Mouse (Mus musculus) thymus, postnatal 36 days (tissue): ENCODE measurements around the gene Phykpl.

Experiments used
- DNase-seq, 2 experiments: peaks; one replicate each; pipeline ENCODE4 v3.0.0; 2022; ENCODE audit warnings: mixed read lengths in 2 of 2

Gene Phykpl

DNA sequence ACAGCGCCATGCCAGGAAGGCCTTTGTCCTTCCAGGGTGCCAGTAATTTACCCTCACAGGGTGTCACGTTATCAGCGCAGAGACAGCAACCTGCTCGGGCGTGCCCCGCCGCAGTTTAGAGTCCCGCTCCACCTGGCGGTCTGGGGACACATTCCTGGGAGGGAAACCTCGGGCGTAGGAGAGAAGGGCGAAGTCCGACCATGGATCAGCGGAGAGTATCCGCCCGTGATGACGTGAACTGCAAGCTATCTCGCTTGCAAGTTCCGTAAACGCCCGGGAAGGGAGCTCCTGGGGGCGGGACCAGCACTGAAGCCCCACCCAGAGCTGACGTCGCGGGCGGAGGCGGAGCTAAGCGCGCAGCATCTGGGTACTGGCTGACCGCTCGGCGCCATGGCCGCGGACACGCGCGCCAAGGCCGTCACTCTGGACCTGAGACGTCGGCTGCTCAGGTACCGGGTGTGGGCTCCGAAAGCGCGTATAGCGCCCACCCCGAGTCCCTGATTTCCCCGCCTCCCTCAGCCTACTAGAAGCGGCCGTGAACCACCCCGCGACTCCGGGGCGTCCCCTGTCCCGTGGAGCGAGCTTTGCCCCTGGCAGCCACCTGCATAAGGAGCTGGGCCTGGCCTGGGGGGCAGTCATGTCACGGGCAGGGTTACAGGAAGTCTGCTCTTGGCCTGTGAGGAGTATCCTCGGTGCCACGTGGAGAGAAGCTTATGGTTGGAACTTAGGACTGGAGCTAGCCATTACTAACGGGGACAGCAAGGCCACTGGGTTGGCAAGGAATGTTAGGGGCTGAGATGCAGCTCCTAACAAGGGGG, at the start of gene Phykpl:
Phykpl (plus strand) TSS at position 327 of the 818 bp plus-strand sequence.
- peak; percentile 95 to 96 for DNase-seq

DNA sequence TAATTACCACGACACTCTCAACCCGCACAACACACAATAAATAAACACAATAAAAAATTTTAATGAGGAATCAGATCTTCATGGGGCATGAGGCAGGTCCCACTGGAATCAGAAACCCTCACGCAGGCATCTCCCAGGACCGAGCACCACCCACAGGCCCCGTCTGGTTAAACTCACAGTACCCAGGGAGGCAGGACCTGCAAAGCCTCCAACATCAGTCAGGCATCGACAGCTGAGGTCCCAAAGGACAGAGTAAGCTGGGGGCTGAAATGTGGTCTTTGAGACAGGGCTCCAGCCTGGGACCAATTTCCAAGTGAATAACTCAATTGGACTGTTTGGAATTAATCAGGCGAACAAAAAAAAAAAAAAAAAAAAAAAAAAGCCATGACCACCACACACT, 46.2 kb upstream of the Phykpl start:
- no peak for DNase-seq

DNA sequence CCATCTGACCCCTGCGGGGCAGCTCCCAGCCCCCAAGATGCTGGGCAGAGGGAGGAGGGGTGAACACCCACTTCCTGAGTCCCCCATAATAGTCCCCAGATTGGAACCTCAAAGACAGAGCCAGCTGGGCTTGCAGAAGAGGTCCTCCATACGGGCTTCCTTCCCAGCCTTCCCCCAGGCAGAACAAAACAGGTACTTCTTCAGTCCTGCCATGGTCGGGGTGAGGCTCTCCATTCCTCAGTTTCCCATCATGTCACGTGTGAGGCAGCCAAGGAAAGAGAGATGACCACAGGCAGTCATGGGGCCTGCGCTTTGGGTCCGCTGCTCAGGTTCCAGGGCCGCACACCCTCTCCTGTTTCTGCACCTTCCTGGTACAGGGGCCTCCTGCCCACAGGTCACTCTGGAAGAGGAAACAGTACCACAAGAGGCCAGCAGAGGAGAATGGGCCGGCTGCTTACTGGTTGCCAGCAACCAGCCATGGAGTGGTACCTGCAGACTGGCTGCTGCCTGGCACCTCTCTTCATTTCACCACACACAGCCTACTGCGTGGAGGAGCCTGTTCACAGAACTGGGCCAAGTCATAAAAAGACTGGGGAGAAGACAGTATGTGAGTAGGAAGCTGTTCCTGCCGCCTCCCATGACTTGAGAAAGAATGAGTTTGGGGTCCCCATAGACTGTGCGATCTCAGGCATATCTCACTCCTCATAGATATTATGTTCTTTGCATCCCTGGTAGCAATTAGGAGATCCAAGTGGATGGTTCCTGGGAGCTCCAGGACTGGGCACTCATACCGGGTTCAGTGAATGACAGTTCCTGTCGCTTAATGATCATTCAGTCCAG, 45.4 kb upstream of the Phykpl start:
- peak in 1 of 2 experiments; percentile 18 for DNase-seq

DNA sequence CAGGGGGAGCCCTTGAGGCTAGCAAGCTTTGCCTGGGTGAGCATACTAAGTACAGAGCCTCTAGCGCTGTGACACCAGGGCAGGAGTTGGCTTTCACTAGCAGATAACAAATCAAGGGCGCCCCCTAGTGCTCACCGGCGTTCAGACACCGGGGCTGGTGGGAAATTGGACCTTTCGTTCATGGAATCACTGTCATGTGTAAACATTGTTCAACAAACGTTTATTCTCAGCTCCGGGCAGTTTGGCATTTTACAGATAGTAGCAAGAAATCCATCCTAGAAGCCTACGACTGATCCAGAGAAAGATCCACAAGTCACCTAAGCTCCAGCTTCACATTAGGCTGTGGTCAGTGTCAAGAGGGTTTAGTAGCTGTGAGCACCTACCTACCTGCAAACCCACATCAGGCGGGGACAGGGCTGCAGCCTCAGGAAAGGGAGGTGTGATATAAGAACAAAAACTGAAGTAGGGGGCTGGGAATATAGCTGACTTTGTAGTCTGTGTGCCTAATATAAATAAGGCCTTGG, 44.7 kb upstream of the Phykpl start:
- DNase-seq: peak; percentile 91 to 93

DNA sequence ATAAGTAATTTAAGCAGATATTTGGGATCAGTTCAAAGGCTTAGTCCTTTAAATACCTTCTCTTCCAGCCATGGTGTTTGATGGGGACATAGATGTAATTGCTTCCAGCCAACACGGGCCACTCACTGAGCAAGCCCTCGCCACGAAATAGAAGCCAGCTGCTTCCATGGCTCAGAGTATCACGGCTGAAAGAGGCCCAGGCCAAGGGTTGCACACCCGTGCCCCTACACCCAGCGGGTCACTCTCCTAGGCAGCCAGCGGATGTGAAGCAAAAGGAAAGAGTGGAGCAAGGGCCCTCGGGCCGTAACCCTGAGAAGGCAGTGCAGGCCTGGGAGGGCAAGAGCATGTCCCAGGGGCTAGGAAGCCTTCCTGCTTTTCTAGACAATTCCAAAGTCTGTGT, 42.1 kb upstream of the Phykpl start:
- DNase-seq: no peak

DNA sequence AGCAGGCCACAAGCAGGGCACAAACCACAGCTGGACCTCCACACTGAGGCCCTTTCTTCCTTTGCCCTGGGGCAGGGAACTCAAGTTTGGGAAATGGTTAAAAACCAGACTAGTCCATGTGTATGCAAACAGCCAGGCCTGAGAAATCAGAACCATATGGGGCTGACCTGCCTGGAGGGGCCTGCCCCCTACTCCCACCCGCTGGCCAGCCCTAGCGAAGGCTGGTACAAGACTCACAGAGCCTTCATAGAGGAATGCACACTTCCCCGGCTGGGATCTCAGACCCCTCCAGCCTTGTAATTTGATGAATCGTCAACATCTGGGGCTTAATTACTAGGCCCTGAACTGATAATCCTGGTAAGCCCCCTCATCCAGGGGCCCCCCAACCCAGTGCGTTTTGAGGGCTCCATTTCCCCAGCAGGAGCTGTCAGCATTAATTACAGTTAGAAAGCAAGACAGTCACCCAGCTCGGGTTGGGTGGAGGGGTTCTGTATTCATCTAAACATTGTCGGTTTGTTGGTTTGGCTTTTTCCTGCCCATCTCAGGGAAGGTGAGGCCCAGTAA, 41.0 kb upstream of the Phykpl start:
- DNase-seq: no peak

DNA sequence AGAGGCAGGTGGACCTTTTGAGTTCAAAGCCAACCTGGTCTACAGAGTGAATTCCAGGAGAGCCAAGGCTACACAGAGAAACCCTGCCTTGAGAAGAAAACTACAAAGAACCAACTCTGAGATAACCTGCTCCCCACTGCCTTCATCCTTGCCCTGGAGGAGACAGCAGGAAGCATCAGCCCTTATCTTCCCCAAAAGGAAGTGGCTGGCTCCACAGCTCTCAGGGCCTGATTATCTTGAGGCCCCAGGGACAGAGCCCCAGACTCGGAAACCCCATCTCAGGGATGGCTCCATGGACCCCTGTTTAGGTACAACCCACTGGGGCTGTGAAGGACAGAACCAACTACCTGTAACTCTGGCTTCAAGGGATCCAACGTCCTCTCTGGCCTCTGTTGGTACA, 40.1 kb upstream of the Phykpl start:
- no peak for DNase-seq

DNA sequence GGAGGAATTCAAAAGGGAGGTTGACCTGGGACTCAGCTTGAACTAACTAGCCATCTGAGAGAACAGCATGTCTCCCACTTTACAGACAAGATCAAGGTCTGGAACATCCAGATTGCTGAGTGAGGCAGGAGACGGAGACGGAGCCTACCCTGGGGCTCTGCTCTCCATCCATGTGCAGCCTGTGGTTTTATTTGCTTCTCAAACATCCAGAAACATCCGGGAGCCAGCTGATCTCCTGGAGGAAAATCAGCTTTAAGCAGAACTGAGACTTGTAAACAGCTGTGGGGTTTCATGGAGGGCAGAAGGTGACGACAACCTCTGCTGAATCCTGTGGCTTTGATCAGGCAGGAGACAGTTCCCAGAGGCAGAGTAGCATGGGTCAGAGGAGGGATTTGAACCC, 38.7 kb upstream of the Phykpl start:
- no peak for DNase-seq

DNA sequence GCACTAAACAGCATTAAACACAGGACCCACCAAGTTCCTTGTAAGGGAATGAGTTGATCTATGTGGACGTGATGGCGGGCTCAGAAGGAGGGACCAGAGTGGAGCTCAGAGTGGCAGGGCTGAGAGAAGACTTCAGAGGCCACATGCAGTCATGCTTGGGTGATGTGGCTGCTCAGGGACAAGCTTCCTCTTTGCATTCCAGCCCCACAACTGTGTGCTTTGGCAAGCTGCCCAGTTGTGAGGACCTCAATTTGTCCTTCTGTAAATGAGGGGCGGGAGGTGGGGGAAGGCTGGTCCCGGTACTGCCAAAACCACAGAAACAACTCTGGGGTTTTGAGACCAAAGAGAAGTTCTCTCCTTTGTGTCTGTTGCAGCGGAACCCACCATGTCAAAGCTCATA, 33.3 kb upstream of the Phykpl start:
- no peak for DNase-seq

DNA sequence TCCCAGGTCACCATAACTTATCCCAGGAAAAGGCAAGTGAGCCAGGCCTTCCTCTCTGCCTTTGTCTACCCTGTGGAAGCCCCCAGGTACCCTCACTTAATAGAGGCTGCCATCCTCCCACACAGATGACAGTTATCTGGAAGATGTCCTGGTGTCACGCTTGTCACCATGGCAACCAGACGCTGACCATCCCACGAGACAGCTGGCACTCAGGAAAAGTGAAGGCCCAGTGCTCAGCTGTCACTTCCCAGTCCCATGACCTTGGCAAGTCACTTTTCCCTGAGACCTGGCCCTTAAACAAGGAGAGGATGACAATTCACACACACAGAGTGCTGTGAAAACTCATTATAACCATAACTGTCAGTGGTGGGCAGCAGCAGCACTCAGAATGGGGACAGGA, 32.5 kb upstream of the Phykpl start:
- no peak for DNase-seq

DNA sequence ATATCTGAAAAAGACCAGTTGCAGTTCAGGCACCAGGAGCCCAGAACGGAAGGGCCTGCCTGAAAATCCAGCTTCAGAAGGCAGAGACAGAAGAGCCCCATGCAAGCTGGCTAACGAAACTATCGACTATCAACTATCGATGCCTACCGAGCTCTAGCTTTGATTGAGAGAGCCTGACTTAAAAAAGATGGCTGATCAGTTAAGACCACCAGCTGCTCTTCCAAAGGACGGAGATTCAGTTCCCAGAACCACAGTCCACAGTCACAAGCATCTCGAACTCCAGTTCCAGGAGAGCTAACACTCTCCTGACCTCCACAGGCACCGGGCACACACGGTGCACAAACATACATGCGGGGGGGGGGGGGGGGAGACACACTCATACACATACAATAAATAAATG, 30.0 kb upstream of the Phykpl start:
- DNase-seq: no peak

DNA sequence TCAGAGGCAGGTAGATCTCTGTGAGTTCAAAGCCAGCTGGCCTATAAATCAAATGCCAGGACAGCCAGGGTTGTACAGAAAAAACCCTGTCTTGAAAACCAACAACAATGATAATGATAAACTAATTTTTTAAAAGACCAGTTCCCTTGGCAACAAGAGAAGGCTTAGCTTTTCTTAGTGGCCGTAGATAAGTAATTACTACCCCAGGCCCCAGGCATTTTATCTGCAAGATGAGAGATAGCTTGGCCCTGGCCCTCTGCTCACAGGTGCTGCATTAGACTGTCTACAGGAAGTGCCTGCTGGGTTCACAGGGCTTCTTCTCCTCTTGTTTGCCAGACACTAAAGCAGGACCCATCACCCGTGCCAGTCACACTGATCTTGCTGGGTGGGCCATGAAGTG, 29.5 kb upstream of the Phykpl start:
- DNase-seq: no peak

DNA sequence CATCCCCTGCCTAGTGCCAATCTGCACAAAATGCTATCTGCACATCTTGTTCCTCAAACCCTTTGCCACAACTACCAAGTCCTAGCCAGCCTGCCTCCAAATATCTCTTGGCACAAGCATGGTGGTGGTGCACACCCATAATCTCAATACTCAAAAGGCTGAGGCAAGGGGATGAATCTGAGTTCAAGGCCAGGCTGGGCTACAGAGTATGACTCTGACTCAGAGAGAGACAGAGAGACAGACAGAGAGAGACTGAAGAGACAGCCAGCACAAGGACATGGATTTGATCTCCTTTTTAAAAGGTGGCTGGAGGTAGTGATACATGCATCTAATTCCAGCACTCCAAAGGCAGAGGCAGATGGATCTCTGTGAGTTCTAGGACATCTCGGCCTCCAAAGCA, 21.3 kb upstream of the Phykpl start:
- no peak for DNase-seq

DNA sequence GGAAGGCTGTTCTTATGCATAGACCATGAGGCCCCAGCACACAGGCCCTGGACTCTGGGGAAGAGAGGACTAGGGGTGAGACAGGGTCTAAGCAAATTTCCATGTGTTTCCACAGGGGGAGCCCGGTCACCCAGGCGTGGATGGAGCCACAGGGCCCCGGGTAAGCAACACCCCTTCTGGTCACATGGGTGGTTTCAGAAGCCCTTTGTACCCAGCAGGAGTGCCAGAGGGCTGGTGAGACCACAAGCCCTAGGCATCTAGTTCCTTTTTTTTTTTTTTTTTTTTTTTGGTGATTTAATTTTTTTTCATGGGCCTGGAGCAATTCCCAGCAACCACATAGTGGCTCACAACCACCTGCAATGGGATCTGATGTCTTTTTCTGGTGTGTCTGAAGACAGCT, 19.5 kb upstream of the Phykpl start:
- DNase-seq: no peak

DNA sequence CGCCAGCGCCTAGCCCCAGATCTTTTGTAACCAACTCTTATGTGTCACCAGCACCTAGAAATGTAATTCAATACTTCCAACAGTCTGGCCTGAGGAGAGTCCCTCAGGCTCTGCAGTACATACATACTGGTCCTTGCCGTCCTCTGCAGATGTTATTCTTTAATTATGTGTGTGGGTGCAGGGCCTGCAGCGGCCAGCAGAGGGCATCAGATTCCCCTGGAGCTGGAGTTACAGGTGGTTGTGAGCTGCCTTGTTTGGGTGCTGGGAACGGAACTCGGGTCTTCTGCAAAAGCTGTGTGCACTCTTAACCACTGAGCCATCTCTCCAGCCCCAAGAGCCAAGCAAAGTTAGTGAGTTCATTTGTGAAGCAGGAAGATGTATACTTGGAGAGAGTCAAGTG, 18.6 kb upstream of the Phykpl start:
- no peak for DNase-seq

DNA sequence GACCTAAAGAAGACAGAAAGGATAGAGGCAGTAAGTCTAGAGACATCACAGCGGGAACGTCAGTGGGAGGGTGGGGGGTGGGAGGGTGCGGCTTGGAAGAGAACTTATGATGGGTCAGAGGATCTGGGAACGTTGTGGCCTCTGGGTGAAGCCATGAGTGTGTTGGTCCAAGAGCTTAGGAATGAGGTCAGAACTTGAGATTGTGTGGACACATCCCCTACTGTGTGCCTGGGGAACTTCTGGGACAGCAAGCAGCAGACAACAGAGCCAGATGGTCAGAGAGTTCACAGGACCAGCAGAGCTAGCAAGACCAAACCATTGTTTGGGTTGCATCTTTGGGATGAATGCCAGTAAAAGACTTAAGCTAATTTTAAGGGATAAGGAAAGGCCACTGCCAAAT, 15.8 kb upstream of the Phykpl start:
- DNase-seq: no peak

DNA sequence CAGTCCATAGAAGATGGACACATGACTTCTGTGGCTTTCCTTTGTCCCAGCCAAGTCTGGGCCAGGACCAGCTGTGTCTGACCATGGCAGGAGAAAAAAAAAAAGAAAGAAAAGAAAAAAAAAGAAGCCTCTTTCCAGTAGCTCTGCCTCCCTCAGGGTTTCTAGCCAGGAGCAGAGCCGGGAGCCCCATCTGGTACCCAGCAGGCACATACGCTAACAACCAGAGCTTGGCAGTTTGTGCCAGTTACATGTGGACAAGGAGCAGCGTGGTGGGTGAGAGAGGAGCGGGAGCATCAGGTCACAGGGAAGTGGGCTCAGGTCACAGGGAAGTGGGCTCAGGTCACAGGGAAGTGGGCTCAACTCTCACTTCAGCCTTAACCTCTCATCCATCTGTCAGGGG, 8.1 kb upstream of the Phykpl start:
- no peak for DNase-seq

DNA sequence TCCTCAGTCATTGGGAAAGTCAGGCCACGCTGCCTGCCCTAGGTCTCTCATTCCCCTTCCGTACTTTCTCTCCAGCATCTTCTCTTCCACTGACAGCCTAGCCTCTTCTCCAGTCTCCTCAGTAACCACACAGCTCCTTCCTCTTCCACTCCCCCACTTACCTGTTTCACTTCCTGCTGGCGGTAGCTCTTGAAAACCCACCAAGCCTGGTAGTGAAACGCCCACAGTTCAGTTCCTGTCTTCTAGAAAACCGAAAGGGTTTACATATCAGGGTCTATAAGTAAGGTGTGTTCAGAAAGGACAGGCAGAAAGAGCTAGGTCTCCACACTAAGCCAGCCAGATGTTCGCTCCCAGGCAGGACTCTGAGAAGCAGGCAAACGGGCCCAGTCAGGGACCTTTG, 7.0 kb upstream of the Phykpl start:
- DNase-seq: peak; percentile 35 to 56

DNA sequence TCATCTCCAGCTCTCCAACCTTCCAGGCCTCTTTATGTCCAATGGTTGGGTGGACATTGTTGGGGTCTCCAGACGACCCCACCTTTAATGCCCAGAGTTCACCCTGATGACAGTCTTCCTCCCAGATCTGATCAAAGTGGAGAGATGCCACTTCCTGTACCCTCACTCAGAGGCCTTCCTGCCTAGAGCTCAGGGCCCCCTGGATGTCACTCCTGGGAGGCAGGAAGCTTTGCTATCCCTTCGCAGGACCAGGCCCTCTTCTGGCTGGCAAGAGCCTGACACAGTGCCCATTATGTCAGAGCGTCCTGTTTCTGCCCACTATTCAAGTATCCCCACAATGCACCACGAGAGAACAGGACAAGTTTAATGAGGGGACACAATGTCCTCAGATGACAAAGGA, 5.5 kb upstream of the Phykpl start:
- DNase-seq: peak; percentile 28 to 52

DNA sequence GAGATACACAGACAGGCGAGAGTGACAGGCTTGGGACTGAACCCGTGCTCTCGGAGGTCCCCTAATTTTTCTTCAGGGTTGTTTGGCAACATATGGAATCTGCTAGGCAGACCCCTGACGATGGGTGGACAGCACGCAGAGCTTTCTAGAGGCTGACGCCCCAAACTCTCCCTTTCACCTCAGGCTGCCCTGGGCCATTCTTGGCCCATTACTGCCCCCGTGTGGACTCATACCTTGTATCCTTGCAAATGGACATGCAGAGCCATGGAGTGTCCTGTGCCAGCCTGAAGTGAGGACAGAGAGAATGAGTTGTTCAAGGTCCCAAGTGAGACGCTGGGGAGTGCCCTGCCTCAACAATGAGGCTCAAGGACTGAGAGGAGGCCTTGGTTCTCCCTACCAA, 1.8 kb upstream of the Phykpl start:
- DNase-seq: peak; percentile 65 to 67

DNA sequence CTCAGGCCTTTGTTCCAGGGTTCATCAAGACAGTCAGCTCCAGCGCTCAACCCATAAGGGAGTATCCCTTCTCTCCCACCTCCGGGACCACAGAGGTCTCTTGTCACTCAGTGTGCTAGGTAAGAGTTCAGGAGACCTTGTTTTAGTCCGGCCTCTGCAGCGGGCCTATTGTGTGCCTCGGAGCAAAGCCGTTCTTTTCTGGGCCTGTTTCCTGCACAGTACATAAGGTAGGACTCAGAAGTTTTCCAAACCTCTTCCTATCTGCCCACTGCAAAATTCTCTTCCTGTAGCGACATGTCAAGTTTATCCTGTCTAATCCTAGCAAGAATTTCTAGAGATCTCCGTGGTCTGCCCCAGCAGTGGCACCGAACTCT, 513 bp upstream of the Phykpl start:
- peak in 1 of 2 experiments; percentile 44 for DNase-seq

DNA sequence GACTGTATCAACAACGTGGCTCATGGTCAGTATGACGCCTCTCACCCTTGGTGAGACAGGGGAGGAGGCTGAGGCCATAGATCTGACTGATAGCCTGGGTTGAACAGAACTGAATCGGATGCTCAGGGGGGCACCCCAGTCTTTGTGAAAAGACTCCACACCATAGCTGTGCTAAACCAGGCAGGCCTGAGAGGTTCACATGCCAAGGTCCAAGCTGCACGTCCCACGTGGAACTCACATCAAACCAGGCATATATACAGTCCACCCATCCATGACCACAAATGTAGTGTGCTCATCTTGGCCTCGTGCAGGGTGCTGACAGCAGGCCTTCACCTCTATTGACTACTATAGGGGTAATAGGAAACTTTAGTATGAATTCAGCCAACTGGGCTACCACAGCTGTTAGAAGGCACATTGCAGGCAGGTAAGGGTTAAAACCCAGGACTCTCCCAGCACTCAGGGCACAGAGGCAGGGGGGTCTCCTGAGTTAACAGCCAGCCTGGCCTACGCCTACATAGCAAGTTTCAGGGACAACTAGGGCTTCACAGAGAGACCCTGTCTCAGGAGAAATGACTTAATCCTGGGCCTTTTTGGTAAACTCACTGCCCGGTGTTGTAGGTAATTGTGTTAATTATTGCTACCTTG, 1.2 kb downstream of the Phykpl start:
- DNase-seq: no peak

DNA sequence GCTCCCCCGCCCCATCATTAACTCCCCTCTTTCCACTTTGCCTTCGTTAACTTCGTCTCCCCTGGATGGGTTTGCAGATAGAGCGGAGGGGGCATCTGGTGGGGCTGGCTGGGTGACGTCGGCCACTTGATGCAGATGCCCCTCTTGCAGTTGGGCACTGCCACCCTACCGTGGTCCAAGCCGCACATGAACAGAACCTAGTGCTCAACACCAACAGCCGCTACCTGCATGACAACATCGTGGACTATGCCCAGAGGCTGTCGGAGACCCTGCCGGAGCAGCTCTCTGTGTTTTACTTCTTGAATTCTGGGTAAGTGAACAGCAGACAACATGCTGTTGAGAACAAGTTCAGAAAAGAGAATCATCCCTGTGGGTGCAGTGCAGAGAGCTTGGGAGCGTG, 1.9 kb downstream of the Phykpl start:
- DNase-seq: no peak
